Mouse (Mus musculus) spleen, postnatal 36 days (tissue): ENCODE data around the gene Bora.

Source experiments
- DNase-seq, 2 experiments: peaks; one replicate each; pipeline ENCODE4 v3.0.0; 2022; ENCODE audit warnings: low spot score in 2 of 2, mixed read lengths in 1 of 2

Gene Bora

DNA sequence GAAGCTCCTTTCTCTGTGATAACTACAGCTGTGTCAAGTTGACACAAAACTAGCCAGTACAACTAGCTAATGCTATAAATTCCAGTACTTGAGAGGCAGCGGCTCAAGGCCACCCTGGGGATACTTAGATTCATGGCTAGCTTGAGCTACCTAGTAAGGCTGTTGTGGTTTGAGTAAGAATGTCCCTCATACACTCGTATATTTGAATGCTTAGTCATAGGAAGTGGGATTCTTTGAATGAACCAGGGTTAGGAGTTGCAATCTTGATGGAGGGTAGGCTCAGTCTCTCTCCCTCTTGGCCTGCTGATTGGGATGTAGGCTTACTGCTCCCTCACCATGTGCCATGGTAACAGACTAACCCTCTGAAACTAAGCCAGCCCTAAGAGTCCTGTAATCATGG lies 17.1 kb downstream of the Bora start:
- no peak for DNase-seq

DNA sequence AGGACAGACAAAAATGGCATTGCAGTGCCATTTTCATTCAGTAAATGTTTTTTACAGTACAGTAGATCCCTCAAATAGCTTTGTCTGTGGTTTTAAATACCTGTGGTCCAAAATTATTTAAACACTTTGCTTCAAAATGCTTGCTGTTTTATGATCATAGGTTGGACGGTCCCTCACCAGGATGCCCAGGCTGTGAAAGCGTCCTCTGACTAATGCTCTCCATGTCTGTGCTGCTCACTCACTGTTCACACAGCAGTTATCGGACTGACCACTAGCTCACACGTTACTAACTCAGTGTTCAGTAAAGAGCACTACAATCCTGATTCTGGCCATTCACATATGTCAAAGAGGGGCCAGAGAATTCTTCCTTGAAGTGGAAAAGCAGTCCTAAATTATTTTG lies 25.1 kb downstream of the Bora start:
- DNase-seq: no peak

DNA sequence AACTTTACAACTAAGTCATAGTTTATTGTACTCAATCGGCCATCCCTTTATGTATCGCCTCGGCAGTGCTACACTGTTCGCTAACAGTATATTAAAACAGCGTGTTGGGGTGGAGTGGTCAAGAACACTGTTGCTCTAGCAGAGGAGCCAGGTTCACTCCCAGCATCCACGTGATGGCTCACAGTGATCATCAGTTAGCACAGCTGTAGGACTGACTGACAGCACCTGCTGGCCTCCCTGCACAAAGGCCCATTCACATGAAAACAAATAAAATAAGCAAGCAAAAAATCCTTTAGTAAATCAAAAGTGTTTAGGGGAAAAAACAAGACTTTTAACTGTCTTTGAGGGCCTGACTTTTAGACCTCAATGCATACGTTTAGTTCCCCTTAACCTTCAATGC lies 42.9 kb downstream of the Bora start:
- no peak for DNase-seq

DNA sequence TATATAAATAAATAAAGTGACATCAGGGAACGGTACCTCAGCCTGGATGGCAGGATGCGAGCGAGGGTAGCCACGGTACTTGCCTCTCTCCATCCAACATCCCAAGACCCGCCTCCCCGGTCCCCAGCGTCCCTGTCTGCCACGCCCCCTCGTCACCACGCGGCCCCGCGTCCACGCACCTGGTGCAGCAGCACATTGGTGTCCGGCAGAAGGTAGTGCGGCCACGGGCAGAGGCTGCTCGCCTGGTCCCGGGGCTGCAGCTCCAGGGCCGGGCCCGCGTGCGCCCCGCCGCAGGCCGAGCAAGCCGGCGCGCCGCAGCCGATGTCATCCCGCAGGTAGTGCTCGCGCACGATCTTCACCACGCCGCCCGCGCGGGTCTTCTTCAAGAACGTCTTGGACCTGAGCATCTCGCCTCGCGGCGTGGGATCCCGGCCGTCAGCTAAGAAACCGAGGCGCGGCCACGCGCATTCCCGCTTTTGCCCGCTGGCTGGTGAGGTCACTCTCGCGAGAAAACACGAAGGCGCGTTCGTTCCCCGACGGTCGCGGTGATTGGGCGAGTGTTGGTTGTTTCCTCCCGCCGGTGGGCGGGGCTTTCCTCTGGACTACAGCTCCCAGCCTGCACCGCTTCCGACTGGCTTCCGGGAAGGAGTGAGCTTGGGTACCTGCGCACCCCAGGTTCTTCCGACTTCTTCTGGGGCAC lies 53.4 kb downstream of the Bora start, which contains the start of the genes Pibf1 and Dis3:
Pibf1 (plus strand) TSS at position 158 of the 700 bp plus-strand sequence.
Dis3 (minus strand) TSS at position 504 of the 700 bp plus-strand sequence.
- DNase-seq: peak; percentile 98 to 100

DNA sequence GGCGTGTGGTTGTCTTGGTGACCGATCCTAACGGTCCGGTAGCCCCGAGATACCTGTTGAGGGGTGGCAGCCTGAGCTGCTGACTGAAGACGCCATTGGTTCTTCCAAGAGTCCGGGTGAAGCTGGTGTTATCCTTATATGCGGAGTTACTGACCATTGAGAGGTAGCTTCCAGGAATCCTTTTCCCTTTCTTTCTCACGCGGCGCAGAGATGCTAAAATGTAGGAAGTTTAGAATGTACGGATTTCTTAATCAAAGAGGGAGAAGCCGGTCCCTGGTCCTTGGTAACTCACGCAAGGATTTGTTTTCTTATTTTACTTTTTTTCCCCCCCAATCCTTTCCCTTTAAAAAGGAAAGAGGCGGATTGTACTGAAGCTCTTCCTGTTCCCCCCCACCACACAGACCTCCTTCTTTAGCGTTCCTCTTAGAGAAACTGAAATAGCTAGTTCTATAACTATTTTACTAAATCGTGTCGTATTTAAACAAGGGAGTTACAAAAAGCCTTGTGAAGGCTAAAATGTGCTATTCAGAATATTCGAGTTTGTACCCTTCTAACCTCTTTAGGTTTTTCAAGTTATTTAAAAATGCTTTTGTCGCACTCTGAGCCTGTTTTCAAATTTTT lies 54.1 kb downstream of the Bora start:
- DNase-seq: no peak

DNA sequence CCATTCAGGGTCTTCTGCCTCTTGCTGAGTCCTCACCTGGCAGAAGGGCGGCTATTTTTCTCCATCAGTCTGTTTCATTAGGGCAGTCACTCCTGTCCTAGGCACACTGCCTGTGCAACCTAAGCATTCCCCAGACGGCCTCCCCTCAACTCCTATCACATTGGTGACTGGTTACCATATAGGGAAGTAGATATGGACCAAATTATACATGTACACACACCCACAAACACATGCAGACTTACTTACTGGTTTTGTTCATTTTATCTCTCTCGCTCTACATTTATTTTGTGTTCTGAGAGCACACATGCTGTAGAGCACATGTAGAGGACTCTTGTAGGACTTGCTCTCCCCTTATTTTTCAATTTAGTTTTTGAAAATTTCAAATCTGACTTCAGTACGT lies 57.0 kb downstream of the Bora start:
- DNase-seq: no peak

DNA sequence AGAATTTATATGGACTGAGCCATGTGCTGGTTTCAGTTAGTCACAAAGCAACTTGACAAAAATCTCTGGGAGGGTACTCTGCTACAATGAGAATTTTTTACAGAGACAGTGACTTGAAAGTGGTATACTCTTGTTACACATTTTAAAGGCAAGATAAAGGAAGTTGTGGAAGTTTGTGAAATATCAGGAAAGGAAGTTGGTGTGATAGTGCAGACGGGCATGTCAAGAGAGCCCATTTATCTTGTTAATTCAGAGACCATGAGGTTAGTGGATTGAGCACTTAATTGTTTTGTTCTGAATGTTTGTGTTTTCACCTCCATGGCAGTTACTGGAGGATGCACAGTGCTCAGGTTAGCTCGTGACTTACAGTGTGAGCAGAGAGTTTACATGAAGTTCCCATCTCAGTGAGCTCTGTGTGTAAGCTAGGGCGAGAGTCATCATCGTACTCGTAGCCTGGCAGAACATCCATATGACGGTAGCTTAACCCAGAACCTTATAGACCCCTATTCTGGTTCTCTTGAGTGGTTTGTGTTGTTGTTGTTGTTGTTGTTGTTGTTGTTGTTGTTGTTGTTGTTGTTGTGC lies 58.6 kb downstream of the Bora start:
- DNase-seq: no peak

DNA sequence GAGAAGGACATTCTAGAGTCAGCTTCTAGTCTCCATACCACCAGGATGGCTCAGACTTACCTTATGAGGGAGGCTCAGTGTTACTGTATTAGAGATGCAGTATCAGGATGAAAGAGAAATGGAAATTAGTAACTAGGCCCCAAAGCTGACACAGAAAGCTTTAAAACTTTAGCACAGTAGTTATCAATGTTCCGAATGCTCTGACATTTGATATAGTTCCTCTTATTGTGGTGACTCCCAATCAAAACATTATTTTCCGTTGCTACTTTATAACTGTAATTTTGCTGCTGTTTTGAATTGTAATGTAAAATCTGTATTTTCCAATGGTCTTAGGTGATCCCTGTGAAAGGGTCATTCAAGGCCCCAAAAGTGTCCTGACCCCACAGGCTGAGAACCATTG lies 60.6 kb downstream of the Bora start:
- DNase-seq: no peak

DNA sequence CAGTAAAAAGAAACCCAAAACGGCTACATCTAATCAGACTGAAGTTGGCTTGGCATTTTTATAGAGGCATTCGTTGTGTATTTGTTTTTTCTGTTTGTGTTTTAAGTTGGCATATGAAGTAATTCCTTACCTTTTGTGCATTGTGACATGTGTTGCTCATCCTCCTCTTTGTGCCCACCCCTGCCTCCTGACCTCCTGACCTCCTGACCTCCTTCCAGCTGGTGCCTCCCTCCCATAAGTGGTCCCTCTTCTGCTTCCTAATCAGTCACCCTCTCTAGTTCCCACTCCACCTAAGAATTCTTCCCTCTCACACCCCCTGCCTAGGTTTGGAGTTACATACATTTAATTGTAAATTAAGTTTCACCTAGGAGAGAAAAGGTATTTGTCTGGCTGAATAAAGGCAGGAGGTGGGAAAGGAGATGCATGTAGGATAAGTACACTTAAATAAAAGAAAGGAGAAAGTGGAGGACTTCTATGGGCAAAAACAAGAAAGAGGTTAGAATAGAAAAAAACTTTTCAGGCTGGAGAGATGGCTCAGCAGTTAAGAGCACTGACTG lies 61.7 kb downstream of the Bora start:
- DNase-seq: no peak

DNA sequence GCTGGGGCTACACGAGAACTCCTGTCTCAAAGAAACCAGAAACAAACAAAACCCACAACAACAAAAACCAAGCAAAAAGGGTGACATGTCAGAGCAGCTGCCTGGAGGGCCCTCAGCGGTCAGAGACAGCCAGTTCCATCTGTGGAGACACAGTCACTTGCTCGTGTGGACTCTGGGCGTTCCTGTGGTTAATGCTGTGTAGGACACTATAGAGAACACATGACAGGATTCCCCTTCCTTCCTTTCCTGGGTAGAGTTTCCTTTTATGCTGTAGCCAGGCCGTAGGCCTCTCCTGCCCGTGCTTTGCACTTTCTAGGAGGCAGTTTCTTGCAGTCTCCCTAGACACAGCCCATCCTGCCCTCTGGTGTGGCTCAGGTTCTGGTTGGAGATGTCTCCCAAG lies 62.7 kb downstream of the Bora start:
- no peak for DNase-seq

DNA sequence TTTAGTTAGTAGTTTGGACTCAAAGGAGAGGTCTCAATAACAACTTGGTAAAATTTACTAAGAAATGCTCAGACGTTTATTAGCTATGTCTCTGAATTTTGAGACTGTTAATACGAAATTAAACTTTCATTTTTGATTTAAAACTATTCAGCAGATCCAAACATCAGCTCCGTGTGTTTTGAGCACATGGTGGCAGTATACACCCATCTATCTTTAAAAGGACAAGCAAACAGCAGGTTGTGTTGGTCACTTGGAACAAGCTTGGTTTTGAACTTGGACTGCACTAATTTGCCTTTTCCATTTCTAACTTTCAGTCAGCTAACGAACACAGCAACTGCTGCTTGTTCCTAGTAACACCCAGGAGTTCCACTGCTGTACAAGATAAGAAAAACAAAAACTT lies 71.6 kb downstream of the Bora start:
- no peak for DNase-seq

DNA sequence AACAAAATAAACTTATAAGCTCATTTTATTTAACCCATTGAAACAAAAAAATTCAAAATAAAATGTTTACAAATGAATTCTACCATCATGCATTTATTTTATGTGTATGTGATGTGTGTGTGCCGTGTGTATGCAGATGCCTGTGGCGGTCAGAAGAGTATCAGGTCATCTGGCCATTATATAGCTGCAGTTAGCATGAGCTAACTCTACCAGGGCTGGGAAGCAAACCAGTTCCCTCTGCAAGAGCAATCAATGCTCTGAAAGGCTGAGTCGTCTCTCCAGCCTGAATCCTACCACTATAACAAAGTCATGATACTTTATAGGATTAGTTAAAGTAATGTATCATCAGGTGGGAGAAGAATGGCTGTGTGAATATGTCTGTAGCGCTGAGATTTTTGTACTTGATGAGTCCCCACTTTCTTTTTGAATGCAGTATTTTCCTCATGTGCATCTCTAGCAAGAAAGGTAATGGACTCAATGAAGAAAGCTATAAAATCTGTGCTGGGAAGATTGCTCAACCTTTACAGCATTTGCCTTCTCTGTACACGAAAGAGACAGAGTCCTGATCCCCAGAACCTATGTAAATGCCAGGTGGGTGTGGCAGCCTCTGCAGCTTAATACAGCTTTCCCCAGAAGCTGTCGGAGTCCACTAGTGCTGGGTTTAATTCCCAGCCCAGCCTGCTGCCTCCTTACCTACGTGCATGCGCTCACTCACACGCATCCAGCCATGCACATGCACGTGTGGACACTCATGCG lies 75.7 kb downstream of the Bora start:
- no peak for DNase-seq

DNA sequence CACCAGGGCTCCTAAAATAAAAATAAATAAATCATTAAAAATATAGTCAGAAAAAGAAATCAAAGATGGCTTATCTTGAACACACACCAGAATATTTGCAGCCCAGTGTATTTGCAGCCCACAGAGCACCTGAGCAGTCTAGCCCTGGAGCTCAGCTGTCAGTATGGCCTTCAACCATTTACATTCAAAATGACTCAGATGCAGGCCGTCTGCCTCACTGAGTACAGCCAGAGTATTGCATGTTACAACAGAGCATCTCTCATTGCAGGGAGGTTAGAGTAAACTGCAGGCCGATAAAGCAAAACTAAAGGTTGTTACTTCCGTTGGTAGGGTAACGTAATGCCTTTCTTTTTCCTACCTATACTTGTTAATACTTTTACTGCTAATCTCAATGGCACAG lies 78.1 kb downstream of the Bora start:
- no peak for DNase-seq
